10 mouse cellular contexts compared by ENCODE assay signal in genomic region chr11:70579710-70580357, GRCm38 (mm10). TPM values are rescaled to one million over a fixed set of nuclear protein-coding genes. Genes with fewer than 3 reads are reported as not detected.
DNase-seq lines count a peak whose midpoint lies in the region; ATAC-seq and TF ChIP-seq lines count a peak whose summit lies in the region.
"Had no signal": no experiment of that assay in that cellular context is flagged by ENCODE, and none has a peak within 500 bp of the region (broad histone marks: within the 10 kb centered on the region; RNA-seq: fewer than 3 reads in every experiment).

No protein-coding gene starts in this region.

- TF ChIP-seq RAD21 in CH12.LX (IDR thresholded peaks at IDR 0.05; ENCODE audit: low read depth, low read length), result no peak

- no peak for TF ChIP-seq POLR2A in CH12.LX (IDR thresholded peaks at IDR 0.05; ENCODE audit: low read depth, low read length)

- no peaks in the 10 kb centered on the region for H3K27me3 ChIP-seq in kidney, embryonic 15.5 days
- no peaks in the 10 kb centered on the region for H3K27me3 ChIP-seq in kidney, embryonic 14.5 days (ENCODE audit: control insufficient read depth, insufficient read depth, low read length)
- no peaks in the 10 kb centered on the region for H3K27me3 ChIP-seq in CH12.LX (replicated peaks)

- H3K36me3 ChIP-seq in kidney, embryonic 15.5 days, result no peaks in the 10 kb centered on the region
- H3K36me3 ChIP-seq in kidney, embryonic 14.5 days (ENCODE audit: control insufficient read depth, insufficient read depth, low read length), result no peaks in the 10 kb centered on the region
- peaks cover 0 to 35% of the 10 kb centered on the region in 2 experiments for H3K36me3 ChIP-seq in CH12.LX (replicated peaks in 1 of 2; ENCODE audit: control insufficient read depth in 1 of 2, insufficient read depth in 1 of 2, low read length in 1 of 2)

- DNase-seq in CH12.LX (ENCODE audit: extremely low read depth), result no peak
- DNase-seq in naive thymus-derived CD4-positive, alpha-beta T cell, adult 2 months (ENCODE audit: low read depth), result peak; percentile 60
- no peak for DNase-seq in cerebellum, postnatal 10 days
- DNase-seq in cerebellum, adult 11 months, result no peak
- DNase-seq in left cerebral cortex, postnatal 36 days (ENCODE audit: low spot score in 2 of 2), result no peak
- DNase-seq: heart, postnatal 4 days had no signal

- in situ Hi-C loops in CH12.LX (cut with MboI; ENCODE audit: low pct_ligation_motif_present, low pct_unique_long_range_greater_than_20kb, low sequenced_read_pairs), result no loop called here

- peak overlapping the region; percentile 51; the same call in 1 of the 2 replicates for H3K27ac ChIP-seq in kidney, embryonic 15.5 days
- no peak overlapping the region for H3K27ac ChIP-seq in kidney, embryonic 14.5 days (ENCODE audit: low read depth, low read length)
- peak overlapping the region; percentile 66 for H3K27ac ChIP-seq in CH12.LX (ENCODE audit: insufficient read depth, low read depth)

- H3K4me1 ChIP-seq in kidney, embryonic 15.5 days, result peaks cover 66% of the 10 kb centered on the region
- H3K4me1 ChIP-seq in kidney, embryonic 14.5 days (ENCODE audit: control insufficient read depth, insufficient read depth, low read length), result peaks cover 49% of the 10 kb centered on the region
- peaks cover 32 to 98% of the 10 kb centered on the region in 2 experiments for H3K4me1 ChIP-seq in CH12.LX (ENCODE audit: control insufficient read depth in 1 of 2, insufficient read depth in 2 of 2)

- dilution Hi-C loops in CH12.LX (cut with MboI; ENCODE audit: extremely low pct_ligation_motif_present, extremely low pct_unique_long_range_greater_than_20kb, low sequenced_read_pairs), result no loop called here

- 75% methylated on average over 9 of the region's 9 CpGs for WGBS in kidney, embryonic 15.5 days
- 81% methylated on average over 9 of the region's 9 CpGs for WGBS in kidney, embryonic 14.5 days

- no peak for TF ChIP-seq EP300 in CH12.LX (IDR thresholded peaks at IDR 0.05; ENCODE audit: low read length)

- no peaks in the 10 kb centered on the region for H3K9me3 ChIP-seq in kidney, embryonic 15.5 days (replicated peaks)
- no peaks in the 10 kb centered on the region for H3K9me3 ChIP-seq in kidney, embryonic 14.5 days (ENCODE audit: control insufficient read depth, low read length)
- H3K9me3 ChIP-seq in CH12.LX (replicated peaks; ENCODE audit: low read length), result no peaks in the 10 kb centered on the region

- peaks cover 7% of the 10 kb centered on the region; the same call in 1 of the 2 replicates for H3K79me2 ChIP-seq in CH12.LX (replicated peaks; ENCODE audit: control insufficient read depth, extremely low read depth, insufficient read depth, poor library complexity, severe bottlenecking)

- H3K4me2 ChIP-seq in kidney, embryonic 15.5 days, result no peak overlapping the region
- H3K4me2 ChIP-seq in kidney, embryonic 14.5 days (replicated peaks; ENCODE audit: low read depth, low read length), result no peak overlapping the region
- no peak overlapping the region for H3K4me2 ChIP-seq in CH12.LX (ENCODE audit: insufficient read depth, low read depth, poor library complexity, severe bottlenecking)

- ATAC-seq in kidney, embryonic 15.5 days (replicated peaks; ENCODE audit: low FRiP score), result no peak
- ATAC-seq in kidney, embryonic 14.5 days (ENCODE audit: low FRiP score, low TSS enrichment), result no peak
- peak; percentile 60 for ATAC-seq in granulocyte monocyte progenitor cell, adult 5-6 weeks (replicated peaks; ENCODE audit: poor library complexity, severe bottlenecking)

- no peak for TF ChIP-seq CTCF in CH12.LX (conservative IDR thresholded peaks at IDR 0.05 in 1 of 2, IDR thresholded peaks at IDR 0.05 in 1 of 2; ENCODE audit: low read depth in 2 of 2, low read length in 2 of 2)

- no peak overlapping the region for H3K9ac ChIP-seq in kidney, embryonic 15.5 days
- no peak overlapping the region for H3K9ac ChIP-seq in kidney, embryonic 14.5 days (ENCODE audit: low read depth, low read length)
- peak overlapping the region; percentile 39 for H3K9ac ChIP-seq in CH12.LX (ENCODE audit: insufficient read depth, low read depth)

- H3K4me3 ChIP-seq in kidney, embryonic 15.5 days (replicated peaks), result no peak overlapping the region
- H3K4me3 ChIP-seq in kidney, embryonic 14.5 days (ENCODE audit: low read length), result no peak overlapping the region
- peak overlapping the region in 1 of 3 experiments; percentile 30 for H3K4me3 ChIP-seq in CH12.LX (replicated peaks in 1 of 3; ENCODE audit: low read depth in 2 of 3, low read length in 2 of 3, poor library complexity in 1 of 3)

- intact Hi-C loops in left cerebral cortex, postnatal 36 days (cut with DNase I), result no loop called here

TF ChIP-seq in CH12.LX, 34 proteins besides CTCF, POLR2A, EP300 and RAD21:
- no peak for TF ChIP-seq CHD2 (IDR thresholded peaks at IDR 0.05; ENCODE audit: low read length)
- TF ChIP-seq ELF1 (IDR thresholded peaks at IDR 0.05; ENCODE audit: low read depth, low read length), result peak; percentile 55
- peak; percentile 23; the same call in 1 of the 2 replicates for TF ChIP-seq ZNF384 (IDR thresholded peaks at IDR 0.05; ENCODE audit: low read depth, low read length)
- no peak for TF ChIP-seq ZKSCAN1 (IDR thresholded peaks at IDR 0.05; ENCODE audit: borderline replicate concordance, low read depth, low read length)
- 0 out of 2 replicates have a peak, but pooled peaks have one; percentile 20 for TF ChIP-seq MXI1 (IDR thresholded peaks at IDR 0.05; ENCODE audit: low read depth, low read length)
- TF ChIP-seq BHLHE40 (IDR thresholded peaks at IDR 0.05; ENCODE audit: low read depth, low read length), result 0 out of 2 replicates have a peak, but pooled peaks have one; percentile 13
- no peak for TF ChIP-seq RCOR1 (conservative IDR thresholded peaks at IDR 0.05; ENCODE audit: low read depth, low read length)

RNA-seq across cellular contexts. Expression of gene Mink1, which starts 17.2 kb away (rescaled TPM):
- 14.8 and 15.8 TPM in 2 replicates for polyA plus RNA-seq in kidney, embryonic 15.5 days (2015; fragmentation: Nextera tagmentation; extraction: Ambion mirVana)
- polyA plus RNA-seq in kidney, embryonic 14.5 days (2014; fragmentation: Nextera tagmentation; extraction: Ambion mirVana), result 14.7 and 21.0 TPM in 2 replicates
- total RNA-seq in CH12.LX (2012; rRNA removed) (24.3 and 31.2 TPM in 2 replicates), CH12.LX (2014; rRNA removed) (11.6 and 15.0 TPM in 2 replicates)
- polyA plus RNA-seq in CH12.LX (2012; ENCODE audit: insufficient read length, low read depth), result 79.8 and 82.8 TPM in 2 replicates
- total RNA-seq in granulocyte monocyte progenitor cell, adult 5-6 weeks (2014; fragmentation: Nextera tagmentation), result 25.0 and 36.1 TPM in 2 replicates
- total RNA-seq in granulocyte monocyte progenitor cell, adult 5-6 weeks (2017), result 11.2 and 13.3 TPM in 2 replicates
- total RNA-seq in left cerebral cortex, postnatal 36 days (2021), result 100 to 1,000 TPM; 380 to 465 TPM

RNA-seq across cellular contexts. Expression of gene 4930544D05Rik, which starts 35.8 kb away (rescaled TPM):
- polyA plus RNA-seq in kidney, embryonic 15.5 days (2015; fragmentation: Nextera tagmentation; extraction: Ambion mirVana), result not detected in 2 replicates
- not detected in 2 replicates for polyA plus RNA-seq in kidney, embryonic 14.5 days (2014; fragmentation: Nextera tagmentation; extraction: Ambion mirVana)
- total RNA-seq in CH12.LX (2012; rRNA removed) (0.17 TPM in 1 of 2 replicates, not detected in the other), CH12.LX (2014; rRNA removed) (not detected in 2 replicates)
- polyA plus RNA-seq in CH12.LX (2012; ENCODE audit: insufficient read length, low read depth), result not detected in 2 replicates
- 1.2 TPM in 1 of 2 replicates, not detected in the other for total RNA-seq in granulocyte monocyte progenitor cell, adult 5-6 weeks (2014; fragmentation: Nextera tagmentation)
- not detected in 2 replicates for total RNA-seq in granulocyte monocyte progenitor cell, adult 5-6 weeks (2017)
- total RNA-seq in left cerebral cortex, postnatal 36 days (2021), result not detected
- total RNA-seq: heart, postnatal 4 days; liver, adult 2 months had no signal
- polyA plus RNA-seq: liver, adult 2 months had no signal

RNA-seq across cellular contexts. Expression of gene Chrne, which starts 39.2 kb away (rescaled TPM):
- 0.27 TPM in 1 of 2 replicates, not detected in the other for polyA plus RNA-seq in kidney, embryonic 15.5 days (2015; fragmentation: Nextera tagmentation; extraction: Ambion mirVana)
- polyA plus RNA-seq in kidney, embryonic 14.5 days (2014; fragmentation: Nextera tagmentation; extraction: Ambion mirVana), result not detected in 2 replicates
- total RNA-seq in CH12.LX (2012; rRNA removed) (not detected in 2 replicates), CH12.LX (2014; rRNA removed) (not detected in 2 replicates)
- polyA plus RNA-seq in CH12.LX (2012; ENCODE audit: insufficient read length, low read depth), result not detected in 2 replicates
- total RNA-seq in granulocyte monocyte progenitor cell, adult 5-6 weeks (2014; fragmentation: Nextera tagmentation), result not detected in 2 replicates
- total RNA-seq in granulocyte monocyte progenitor cell, adult 5-6 weeks (2017), result 0.26 TPM in 1 of 2 replicates, not detected in the other
- total RNA-seq in left cerebral cortex, postnatal 36 days (2021), result not detected
- total RNA-seq: heart, postnatal 4 days had no signal

RNA-seq across cellular contexts. Expression of gene Pld2, which starts 40.0 kb away (rescaled TPM):
- 6.5 and 8.2 TPM in 2 replicates for polyA plus RNA-seq in kidney, embryonic 15.5 days (2015; fragmentation: Nextera tagmentation; extraction: Ambion mirVana)
- 3.7 and 5.9 TPM in 2 replicates for polyA plus RNA-seq in kidney, embryonic 14.5 days (2014; fragmentation: Nextera tagmentation; extraction: Ambion mirVana)
- 4.0 and 4.8 TPM in 2 replicates for total RNA-seq in CH12.LX (2012; rRNA removed)
- 3.1 and 3.4 TPM in 2 replicates for total RNA-seq in CH12.LX (2014; rRNA removed)
- polyA plus RNA-seq in CH12.LX (2012; ENCODE audit: insufficient read length, low read depth), result 6.6 and 6.7 TPM in 2 replicates
- 0.99 and 6.2 TPM in 2 replicates for total RNA-seq in granulocyte monocyte progenitor cell, adult 5-6 weeks (2014; fragmentation: Nextera tagmentation)
- 0.10 and 0.26 TPM in 2 replicates for total RNA-seq in granulocyte monocyte progenitor cell, adult 5-6 weeks (2017)
- 10 to 100 TPM; 14.5 to 20.7 TPM for total RNA-seq in left cerebral cortex, postnatal 36 days (2021)

RNA-seq across cellular contexts. Expression of gene Gm40193, which starts 47.1 kb away (rescaled TPM):
- polyA plus RNA-seq in kidney, embryonic 15.5 days (2015; fragmentation: Nextera tagmentation; extraction: Ambion mirVana), result not detected in 2 replicates
- polyA plus RNA-seq in kidney, embryonic 14.5 days (2014; fragmentation: Nextera tagmentation; extraction: Ambion mirVana), result not detected in 2 replicates
- total RNA-seq in CH12.LX (2012; rRNA removed) (not detected in 2 replicates), CH12.LX (2014; rRNA removed) (not detected in 2 replicates)
- not detected in 2 replicates for polyA plus RNA-seq in CH12.LX (2012; ENCODE audit: insufficient read length, low read depth)
- not detected in 2 replicates for total RNA-seq in granulocyte monocyte progenitor cell, adult 5-6 weeks (2014; fragmentation: Nextera tagmentation)
- not detected in 2 replicates for total RNA-seq in granulocyte monocyte progenitor cell, adult 5-6 weeks (2017)
- not detected for total RNA-seq in left cerebral cortex, postnatal 36 days (2021)
- total RNA-seq: heart, postnatal 4 days; liver, adult 2 months had no signal
- polyA plus RNA-seq: liver, adult 2 months had no signal

Comparison
In these comparisons a context has a peak if more than half of its experiments do, and no peak if none do; other contexts are left out.
1. RNA of gene Mink1, which starts 17.2 kb away (total RNA-seq): 380 to 465 TPM in left cerebral cortex, postnatal 36 days; 11.6 to 31.2 TPM in CH12.LX and 11.2 to 36.1 TPM in granulocyte monocyte progenitor cell, adult 5-6 weeks; every median in the first group is over 10 times any median in the second.